Mouse (Mus musculus): Measurements from ENCODE around the gene Krt7. TPM values are rescaled to one million over a fixed set of nuclear protein-coding genes. Genes with fewer than 3 reads are reported as not detected.

The Krt7 gene
- polyA plus RNA-seq, 1 experiment from 2014 or later: not detected

Other genes starting within 250 kb of the Krt7 start
- gene Acvr1b, start 237.0 kb upstream of the Krt7 start, polyA plus RNA-seq (2018): 13.7 to 15.7 TPM (median 14.6 TPM) in 3 replicates
- 0.26 to 0.36 TPM in 2 of 3 replicates, not detected in the other for gene Grasp, start 186.9 kb upstream of the Krt7 start, polyA plus RNA-seq (2018)
- gene Nr4a1, start 156.8 kb upstream of the Krt7 start, polyA plus RNA-seq (2018): 6.1 to 9.4 TPM (median 7.1 TPM) in 3 replicates
- 19.7 to 26.3 TPM (median 22.9 TPM) in 3 replicates for gene Atg101, start 126.8 kb upstream of the Krt7 start, polyA plus RNA-seq (2018)
- not detected in 3 replicates for gene 6030408B16Rik, start 117.8 kb upstream of the Krt7 start, polyA plus RNA-seq (2018)
- 0.51 to 0.83 TPM (median 0.56 TPM) in 3 replicates for gene Krt80, start 40.9 kb upstream of the Krt7 start, polyA plus RNA-seq (2018)
- not detected in 3 replicates for gene Krt87, start 27.8 kb downstream of the Krt7 start, polyA plus RNA-seq (2018)
- gene Krt88, start 36.7 kb downstream of the Krt7 start, polyA plus RNA-seq (2018): not detected in 3 replicates
- gene Krt81, start 52.7 kb downstream of the Krt7 start, polyA plus RNA-seq (2018): not detected in 3 replicates
- gene Krt86, start 62.4 kb downstream of the Krt7 start, polyA plus RNA-seq (2018): not detected in 3 replicates
- gene Krt83, start 80.5 kb downstream of the Krt7 start, polyA plus RNA-seq (2018): not detected in 3 replicates
- not detected in 3 replicates for gene Gm49425, start 106.2 kb downstream of the Krt7 start, polyA plus RNA-seq (2018)
- not detected in 3 replicates for gene Krt84, start 121.8 kb downstream of the Krt7 start, polyA plus RNA-seq (2018)
- not detected in 3 replicates for gene Krt82, start 139.6 kb downstream of the Krt7 start, polyA plus RNA-seq (2018)
- not detected in 3 replicates for gene Krt90, start 151.9 kb downstream of the Krt7 start, polyA plus RNA-seq (2018)
- gene Krt75, start 162.9 kb downstream of the Krt7 start, polyA plus RNA-seq (2018): not detected in 3 replicates
- gene Gm5414, start 217.1 kb downstream of the Krt7 start, polyA plus RNA-seq (2018): not detected in 3 replicates
- not detected in 3 replicates for gene Gm5478, start 236.3 kb downstream of the Krt7 start, polyA plus RNA-seq (2018)

Data from macrophage (primary cell).